ENCODE assay signal across 8 mouse cellular contexts in genomic region chr3:7138996-7139395, GRCm38 (mm10).
"Had no signal": no experiment of that assay in that cellular context is flagged by ENCODE, and none has a peak within 500 bp of the region (broad histone marks: within the 10 kb centered on the region; RNA-seq: fewer than 3 reads in every experiment).

No protein-coding gene starts in this region.

- DNase-seq: lung, adult 18-20 months; lung, embryonic 14.5 days; lung, postnatal 10 days; lung, postnatal 36 days; right cerebral cortex, postnatal 14 days; thymus, adult 18-20 months; thymus, postnatal 14 days; thymus, postnatal 36 days had no signal
